Mouse (Mus musculus) erythroblast, adult 5-6 weeks (primary cell): ENCODE data around the gene Ddah1. TPM values are rescaled to one million over a fixed set of nuclear protein-coding genes. Genes with fewer than 3 reads are reported as not detected.
"Not testable (repeated sequence)": the region's sequence is repeated elsewhere in the genome, so short reads cannot be mapped to it uniquely, and the experiment has no call there.

Experiments
- ATAC-seq: replicated peaks from 2 replicates; pipeline ENCODE4 v1.8.0; 2016; ENCODE audit warnings: moderate number of reproducible peaks, mild to moderate bottlenecking, moderate TSS enrichment, inconsistent platforms; ENCODE audit not compliant: poor library complexity, low FRiP score, severe bottlenecking
- total RNA-seq, 2 experiments: library from RNA; stranded (forward) in 1 of 2; stranded (reverse) in 1 of 2; fragments of 150-400 nt in 1 of 2; fragments of 200-764, 138-1000 nt in 1 of 2; gene quantifications; 2 replicates each; pipeline versions ENCODE4 v1.2.3 to v1.2.4; 2015 to 2017; ENCODE audit warnings: low replicate concordance in 2 of 2

The Ddah1 gene
- total RNA-seq, 2 experiments from 2014 or later: not detected

- no peak for ATAC-seq
Measured at GRCm38 (mm10) chr3:145890346-145891132, 132.1 kb downstream of the Ddah1 start.

DNA sequence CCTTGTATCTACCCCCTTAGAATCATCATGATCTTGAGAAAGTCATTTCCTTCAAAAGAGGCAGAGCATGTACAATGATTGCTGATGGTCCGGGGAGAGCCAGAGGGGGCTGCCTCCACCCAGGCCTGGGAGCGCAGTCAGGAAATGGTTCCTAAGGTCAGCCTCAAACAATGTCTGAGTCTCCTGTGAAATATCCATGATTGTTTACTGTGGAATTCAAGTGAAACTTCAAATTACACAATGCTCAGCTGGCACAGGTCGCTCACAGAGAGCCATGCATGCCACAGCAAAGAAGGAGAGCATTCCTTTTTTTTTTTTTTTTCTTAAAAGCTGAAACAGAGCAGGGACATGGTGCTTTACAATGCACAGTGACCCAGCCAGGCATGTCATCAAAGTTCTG lies 134.0 kb downstream of the Ddah1 start:
- no peak for ATAC-seq

DNA sequence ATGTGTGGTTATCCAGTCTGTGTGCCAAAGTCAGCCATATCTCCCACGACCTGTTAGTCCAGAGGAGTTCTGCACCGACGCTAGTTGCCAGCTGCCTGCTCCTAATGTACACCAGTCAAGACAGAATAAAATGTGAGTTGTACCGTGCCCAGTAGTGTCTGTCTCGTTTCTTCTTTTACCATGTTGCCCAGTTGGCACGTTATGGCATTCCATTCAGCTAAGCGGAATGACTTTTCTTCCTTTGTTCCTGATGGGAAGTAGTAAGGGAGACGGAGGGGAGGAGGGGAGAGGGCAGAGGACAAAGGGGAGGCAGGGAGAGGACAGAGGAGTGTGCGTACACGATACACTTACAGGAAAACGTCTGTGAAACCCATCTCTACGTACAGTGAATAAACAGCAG lies 135.7 kb downstream of the Ddah1 start:
- ATAC-seq: no peak

DNA sequence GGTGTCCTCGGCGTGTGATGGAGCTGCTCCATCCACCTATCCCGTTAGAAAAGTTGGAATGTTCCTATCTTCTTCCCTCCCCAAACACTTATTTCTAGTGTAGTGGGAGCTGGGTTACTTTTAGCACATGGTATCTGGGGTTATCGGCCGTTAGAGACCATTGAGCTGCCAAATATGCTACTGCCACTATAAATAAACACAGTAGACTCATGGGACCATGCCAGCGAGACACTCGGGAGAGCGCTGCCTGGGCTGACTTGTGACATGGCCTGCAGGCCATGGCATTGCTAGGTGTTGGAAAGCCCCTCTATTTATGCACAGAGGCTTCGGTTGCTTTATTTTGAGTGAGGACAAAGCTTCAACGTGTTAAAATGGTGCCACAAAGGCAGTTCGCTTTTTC lies 139.3 kb downstream of the Ddah1 start:
- no peak for ATAC-seq

- ATAC-seq: no peak
Measured at GRCm38 (mm10) chr3:145899832-145900231, 141.4 kb downstream of the Ddah1 start.

- ATAC-seq: no peak
Measured at GRCm38 (mm10) chr3:145903530-145903929, 145.1 kb downstream of the Ddah1 start.

GRCm38 (mm10) chr3:145904850-145905776 lies 146.6 kb downstream of the Ddah1 start:
- peak; percentile 53; the same call in 1 of the 2 replicates for ATAC-seq

GRCm38 (mm10) chr3:145906582-145906981 lies 148.1 kb downstream of the Ddah1 start:
- ATAC-seq: no peak

GRCm38 (mm10) chr3:145912512-145912911 lies 154.0 kb downstream of the Ddah1 start:
- no peak for ATAC-seq

DNA sequence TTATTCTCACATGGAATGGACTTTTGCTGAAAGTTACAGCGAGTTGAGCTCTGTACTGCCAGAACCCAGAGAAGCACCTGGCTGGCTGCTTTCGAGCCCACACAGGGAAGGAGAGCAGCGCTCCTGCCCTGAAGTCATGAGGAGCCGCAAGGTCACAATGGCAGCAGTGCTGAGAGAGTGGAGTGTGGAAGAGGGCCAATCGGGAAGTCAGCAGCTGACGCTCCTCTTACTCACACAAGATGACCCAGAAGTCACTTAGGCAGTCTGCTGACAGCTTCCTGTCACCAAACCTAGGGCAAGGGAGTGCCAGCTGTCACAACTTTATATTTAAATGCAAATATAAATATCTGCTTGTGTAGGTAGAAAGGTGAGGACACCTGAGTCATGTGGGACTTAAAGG lies 154.8 kb downstream of the Ddah1 start:
- no peak for ATAC-seq

- not testable (repeated sequence) for ATAC-seq
Measured at GRCm38 (mm10) chr3:145913942-145914341, 155.5 kb downstream of the Ddah1 start.

GRCm38 (mm10) chr3:145916374-145916773 lies 157.9 kb downstream of the Ddah1 start:
- no peak for ATAC-seq

DNA sequence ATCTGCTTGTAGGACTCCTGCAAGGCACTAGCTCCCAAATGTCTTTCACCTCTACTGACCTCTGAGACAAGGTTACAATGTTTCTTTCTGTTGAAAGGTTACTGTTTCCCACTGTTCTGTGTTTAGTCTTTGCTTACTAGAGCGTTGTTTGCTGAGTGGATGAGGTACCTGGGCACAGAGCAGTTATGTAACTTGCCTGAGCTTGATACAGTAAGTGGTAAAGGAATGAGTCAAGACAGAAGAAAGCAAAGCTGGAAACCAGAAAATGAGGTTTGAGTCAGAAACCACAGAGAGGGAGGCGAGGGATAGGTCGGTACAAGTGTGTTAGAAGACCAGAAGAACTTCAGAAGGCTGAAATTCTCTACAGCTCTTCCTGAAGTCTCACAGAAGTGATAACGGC lies 158.4 kb downstream of the Ddah1 start:
- no peak for ATAC-seq

GRCm38 (mm10) chr3:145922019-145922854 lies 163.8 kb downstream of the Ddah1 start, which contains the start of gene Bcl10:
Gene Bcl10, plus strand, starts transcription at chr3:145922804.
- no peak for ATAC-seq

DNA sequence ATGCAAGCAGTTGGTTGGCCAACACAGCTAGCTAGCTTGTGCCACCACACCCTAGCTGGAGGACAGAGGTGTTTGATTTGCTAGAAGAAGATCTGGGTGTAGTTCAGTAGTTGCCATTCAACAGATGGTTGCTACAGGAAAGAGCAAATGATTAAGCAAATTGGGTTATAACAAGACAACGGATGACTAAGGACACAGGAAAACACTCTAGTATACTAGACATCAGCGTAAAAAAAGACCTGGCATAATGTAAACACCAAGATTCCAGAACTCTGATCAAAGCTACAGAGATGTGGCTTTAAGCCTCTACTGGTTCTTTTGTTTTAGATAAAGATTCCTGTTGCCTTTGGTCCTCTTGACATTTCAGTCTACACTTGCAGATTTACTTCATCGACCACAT lies 164.5 kb downstream of the Ddah1 start:
- no peak for ATAC-seq

DNA sequence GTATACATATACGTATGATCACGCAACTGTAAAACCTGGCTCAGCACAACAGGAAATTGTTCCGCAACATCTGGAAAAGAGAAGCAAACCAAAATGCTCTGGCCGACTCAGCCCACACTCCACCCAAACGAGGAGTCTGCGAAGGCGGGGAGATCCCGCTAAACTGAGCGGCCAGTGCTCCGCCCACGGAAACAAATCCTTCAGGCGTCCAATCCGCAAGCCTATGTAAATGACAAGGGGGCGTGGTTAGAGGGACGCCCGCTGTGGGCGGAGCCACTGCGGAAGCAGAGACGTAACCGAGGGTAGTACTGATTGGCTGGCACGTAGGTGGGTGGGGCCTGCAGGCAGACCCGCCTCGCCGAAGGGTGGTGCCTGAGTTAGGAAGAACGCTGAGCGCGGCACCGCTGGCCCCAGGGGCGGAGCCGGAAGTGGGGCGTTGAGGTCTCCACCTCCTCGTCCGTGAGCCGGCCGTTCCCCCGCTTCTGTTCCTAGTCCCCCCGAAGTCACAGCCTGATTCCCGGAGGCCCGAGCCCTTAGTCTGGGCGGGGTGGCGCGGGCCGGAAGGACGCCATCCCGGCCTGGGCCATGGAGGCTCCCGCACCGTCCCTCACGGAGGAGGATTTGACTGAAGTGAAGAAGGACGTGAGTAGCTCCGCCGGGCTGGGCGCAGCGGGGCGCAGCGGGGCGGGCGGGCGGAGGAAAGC lies 165.6 kb downstream of the Ddah1 start:
- ATAC-seq: peak; percentile 97

DNA sequence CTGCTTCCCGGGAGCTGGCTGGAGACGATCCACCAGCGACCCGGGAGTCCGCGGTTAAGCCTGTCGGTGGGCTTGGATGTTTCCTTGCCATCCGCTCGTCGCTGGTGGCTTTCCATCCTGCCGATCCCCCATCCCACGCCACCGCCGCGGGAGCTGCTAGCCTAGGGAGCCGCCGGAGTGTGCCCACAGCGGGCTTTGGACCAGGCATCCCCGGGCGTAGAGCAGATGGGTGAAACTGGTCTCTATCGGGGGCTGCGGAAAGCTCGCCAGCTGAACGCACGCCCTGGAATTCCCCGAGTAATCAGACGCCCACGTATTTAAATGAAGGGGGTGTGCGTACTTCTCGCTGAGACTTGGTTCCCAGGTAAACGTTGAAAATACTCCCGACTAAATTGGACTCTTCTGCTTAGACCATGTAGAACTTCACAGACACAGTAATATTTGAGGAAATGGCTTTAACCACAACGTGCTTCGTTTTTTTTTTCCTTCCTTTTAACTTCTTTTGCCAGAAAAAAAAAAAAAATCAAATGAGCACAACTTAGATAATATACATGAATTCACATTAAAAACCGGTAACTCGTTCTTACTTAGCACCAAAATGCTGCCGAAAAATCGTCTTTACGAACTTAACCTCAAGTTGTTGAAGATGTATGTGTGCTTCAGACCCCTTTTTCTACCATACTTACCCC lies 166.3 kb downstream of the Ddah1 start:
- ATAC-seq: peak; percentile 41

DNA sequence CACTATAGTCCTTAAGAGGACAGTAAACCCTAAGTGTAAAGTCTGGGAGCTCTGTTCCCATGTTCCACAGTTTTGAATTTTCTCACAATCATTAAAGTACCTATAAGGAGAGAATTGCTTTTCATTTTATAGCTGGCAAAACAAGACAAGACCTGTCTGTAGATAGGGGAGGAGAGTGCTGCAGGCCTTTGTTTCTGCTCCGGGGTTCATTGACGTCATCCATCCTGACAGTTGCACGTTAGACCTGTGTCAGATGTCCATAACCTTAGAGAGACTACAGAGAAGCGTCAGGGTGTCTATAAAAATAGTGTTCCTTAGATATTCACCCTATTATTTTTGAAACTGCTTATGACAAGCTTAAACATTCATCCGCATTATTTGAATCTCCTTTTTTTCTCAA lies 167.0 kb downstream of the Ddah1 start:
- no peak for ATAC-seq
